Mouse (Mus musculus) embryo, embryonic 10 days (tissue): Measurements from ENCODE around the gene Dtx4.

Source experiments
- DNase-seq: peaks from one replicate; pipeline ENCODE4 v3.0.0-alpha.2; 2015; ENCODE audit warnings: low spot score

Gene Dtx4

GRCm38 (mm10) chr19:12417361-12417760, 83.9 kb downstream of the Dtx4 start, which contains the start of gene Olfr1441:
TSS of gene Olfr1441 (plus strand) at chr19:12417433.
- DNase-seq: no peak
